Mouse (Mus musculus) liver, adult 2 months (tissue): Measurements from ENCODE around the gene Taar2.

Experiments used
- CTCF ChIP-seq: fragments of 200-500 bp; IDR thresholded peaks from 2 replicates; pipeline ENCODE4 v1.5.1; 2011; ENCODE audit warnings: low read depth, low read length, control low read depth
- POLR2A ChIP-seq: fragments of 200-500 bp; IDR thresholded peaks from 2 replicates; pipeline ENCODE4 v1.6.1; 2011; ENCODE audit warnings: low read length, control low read depth; ENCODE audit not compliant: insufficient read depth; ENCODE audit errors: extremely low read depth

DNA sequence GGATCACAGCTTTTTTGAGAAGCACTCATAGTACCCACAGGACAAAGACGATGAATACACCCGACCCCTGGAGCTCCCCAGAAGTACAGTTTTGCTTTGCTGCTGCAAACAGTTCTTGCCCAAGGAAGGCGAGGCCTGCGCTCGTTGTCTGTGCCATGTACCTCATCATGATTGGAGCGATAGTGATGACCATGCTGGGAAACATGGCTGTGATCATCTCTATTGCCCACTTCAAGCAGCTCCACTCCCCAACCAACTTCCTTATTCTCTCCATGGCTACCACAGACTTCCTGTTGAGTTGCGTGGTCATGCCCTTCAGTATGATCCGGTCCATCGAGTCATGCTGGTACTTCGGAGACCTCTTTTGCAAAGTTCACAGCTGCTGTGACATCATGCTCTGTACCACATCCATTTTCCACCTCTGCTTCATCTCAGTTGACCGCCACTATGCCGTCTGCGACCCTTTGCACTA, 22.1 kb downstream of the Taar2 start, which contains the start of gene Taar4:
- TF ChIP-seq CTCF (no peak), POLR2A (no peak)
